Mouse (Mus musculus) stomach, embryonic 16.5 days (tissue): ENCODE data around the gene Fam185a. TPM values are rescaled to one million over a fixed set of nuclear protein-coding genes. Genes with fewer than 3 reads are reported as not detected.

Experiments used
- ATAC-seq: fragments of 200-750 bp; cut with Nextera tagmentation; 2 replicates; pipeline ENCODE4 v1.8.0; 2017; ENCODE audit warnings: moderate number of reproducible peaks, moderate TSS enrichment; ENCODE audit not compliant: insufficient read depth, low FRiP score
- H3K27ac ChIP-seq: fragments of 300-500 bp; sonication (generic); 2 replicates; pipeline ENCODE4 v1.5.1; 2014; ENCODE audit warnings: low read length
- H3K27me3 ChIP-seq: fragments of 300-500 bp; sonication (generic); 2 replicates; pipeline ENCODE4 v1.6.1; 2014; ENCODE audit warnings: low read length, control low read depth, mixed read lengths; ENCODE audit not compliant: control insufficient read depth, insufficient read depth
- H3K36me3 ChIP-seq: fragments of 300-500 bp; sonication (generic); 2 replicates; pipeline ENCODE4 v1.6.1; 2014; ENCODE audit warnings: low read length; ENCODE audit not compliant: control insufficient read depth, insufficient read depth
- H3K4me1 ChIP-seq: fragments of 300-500 bp; sonication (generic); 2 replicates; pipeline ENCODE4 v1.6.1; 2014; ENCODE audit warnings: low read length, control low read depth, mixed read lengths; ENCODE audit not compliant: control insufficient read depth, insufficient read depth
- H3K4me2 ChIP-seq: fragments of 300-500 bp; sonication (generic); 2 replicates; pipeline ENCODE4 v1.6.1; 2014; ENCODE audit warnings: low read depth, low read length, mixed read lengths
- H3K4me3 ChIP-seq: fragments of 300-500 bp; sonication (generic); replicated peaks from 2 replicates; pipeline ENCODE4 v1.5.1; 2014; ENCODE audit warnings: mild to moderate bottlenecking, low read length
- H3K9ac ChIP-seq: fragments of 300-500 bp; sonication (generic); 2 replicates; pipeline ENCODE4 v1.6.1; 2014; ENCODE audit warnings: low read length
- H3K9me3 ChIP-seq: fragments of 300-500 bp; sonication (generic); replicated peaks from 2 replicates; pipeline ENCODE4 v1.6.1; 2016; ENCODE audit warnings: low read length, control low read depth; ENCODE audit not compliant: control insufficient read depth
- WGBS: fragments of 180-500 bp; shearing (Covaris S2); extraction: QIAGEN DNeasy Blood & Tissue Kit; methylation state at CpG from one replicate; pipeline ENCODE4 v1.1.7; 2014; 5-methylcytosine and 5-hydroxymethylcytosine counted together
- polyA plus RNA-seq: library from polyadenylated mRNA; unstranded; fragments of >200 nt; fragmentation: Nextera tagmentation; extraction: Ambion mirVana; gene quantifications from 2 replicates; pipeline ENCODE4 v1.2.1, GENCODE M21; 2015

Fam185a gene
- polyA plus RNA-seq, result 6.5 and 6.8 TPM in 2 replicates

GRCm38 (mm10) chr5:21424614-21425602 is at the start of gene Fam185a, which contains the start of gene Ccdc146:
TSS of gene Fam185a (plus strand) at chr5:21424958.
TSS of gene Ccdc146 (minus strand) at chr5:21424677.
- peak within 1 kb of the TSS; percentile 87 for H3K9ac ChIP-seq
- no peaks in the 10 kb centered on the region for H3K36me3 ChIP-seq
- H3K4me3 ChIP-seq, result peak within 1 kb of the TSS; percentile 77
- no peaks in the 10 kb centered on the region for H3K9me3 ChIP-seq
- H3K4me2 ChIP-seq, result peak within 1 kb of the TSS; percentile 96
- peak; percentile 100 for ATAC-seq
- H3K27ac ChIP-seq, result peak within 1 kb of the TSS; percentile 57
- under 1% methylated on average over 68 of the region's 68 CpGs for whole genome bisulfite sequencing
- peaks cover 8% of the 10 kb centered on the region; the same call in 1 of the 2 replicates for H3K4me1 ChIP-seq
- H3K27me3 ChIP-seq, result no peaks in the 10 kb centered on the region

- no peak for ATAC-seq
- Histone ChIP-seq H3K36me3 (no peaks in the 10 kb centered on the region), H3K27me3 (no peaks in the 10 kb centered on the region; the same call in 1 of the 2 replicates), H3K4me3 (no peak overlapping the region), H3K4me2 (no peak overlapping the region), H3K27ac (no peak overlapping the region), H3K9ac (no peak overlapping the region), H3K9me3 (no peaks in the 10 kb centered on the region), H3K4me1 (no peaks in the 10 kb centered on the region)
- WGBS, result 69% methylated on average over 4 of the region's 4 CpGs
Observed at GRCm38 (mm10) chr5:21376935-21377334, 47.8 kb upstream of the Fam185a start.

GRCm38 (mm10) chr5:21378397-21378796 is 46.4 kb upstream of the Fam185a start:
- H3K4me2 ChIP-seq, result no peak overlapping the region
- ATAC-seq, result no peak
- no peaks in the 10 kb centered on the region; the same call in 1 of the 2 replicates for H3K27me3 ChIP-seq
- H3K4me3 ChIP-seq, result no peak overlapping the region
- WGBS, result 33% methylated on average over 2 of the region's 2 CpGs
- H3K4me1 ChIP-seq, result peaks cover 10% of the 10 kb centered on the region
- no peaks in the 10 kb centered on the region for H3K9me3 ChIP-seq
- no peaks in the 10 kb centered on the region for H3K36me3 ChIP-seq
- H3K9ac ChIP-seq, result no peak overlapping the region
- no peak overlapping the region for H3K27ac ChIP-seq

- Histone ChIP-seq H3K4me1 (peaks cover 19% of the 10 kb centered on the region), H3K36me3 (no peaks in the 10 kb centered on the region), H3K9me3 (no peaks in the 10 kb centered on the region), H3K4me3 (no peak overlapping the region), H3K27ac (no peak overlapping the region), H3K4me2 (no peak overlapping the region), H3K9ac (no peak overlapping the region), H3K27me3 (no peaks in the 10 kb centered on the region)
- 12% methylated on average over 6 of the region's 6 CpGs for WGBS
- ATAC-seq, result peak; percentile 66; the same call in 1 of the 2 replicates
Observed at GRCm38 (mm10) chr5:21381986-21382385, 42.8 kb upstream of the Fam185a start.

GRCm38 (mm10) chr5:21382678-21383077 is 42.1 kb upstream of the Fam185a start:
- Histone ChIP-seq H3K27me3 (no peaks in the 10 kb centered on the region), H3K27ac (peak overlapping the region; percentile 41; the same call in 1 of the 2 replicates), H3K9me3 (no peaks in the 10 kb centered on the region), H3K4me2 (no peak overlapping the region), H3K4me1 (peaks cover 19% of the 10 kb centered on the region), H3K9ac (no peak overlapping the region), H3K36me3 (no peaks in the 10 kb centered on the region), H3K4me3 (no peak overlapping the region)
- 40% methylated on average over 6 of the region's 6 CpGs for WGBS
- peak; percentile 57; the same call in 1 of the 2 replicates for ATAC-seq

GRCm38 (mm10) chr5:21383392-21384251 is 41.1 kb upstream of the Fam185a start:
- Histone ChIP-seq H3K36me3 (no peaks in the 10 kb centered on the region), H3K4me3 (no peak overlapping the region), H3K27ac (peak overlapping the region; percentile 5; the same call in 1 of the 2 replicates), H3K4me1 (peaks cover 19% of the 10 kb centered on the region), H3K27me3 (no peaks in the 10 kb centered on the region), H3K4me2 (no peak overlapping the region), H3K9ac (no peak overlapping the region), H3K9me3 (no peaks in the 10 kb centered on the region)
- ATAC-seq, result no peak; the same call in 1 of the 2 replicates
- WGBS, result 29% methylated on average over 14 of the region's 14 CpGs

GRCm38 (mm10) chr5:21384252-21384960 is 40.4 kb upstream of the Fam185a start:
- Histone ChIP-seq H3K36me3 (no peaks in the 10 kb centered on the region), H3K27me3 (no peaks in the 10 kb centered on the region), H3K4me3 (no peak overlapping the region), H3K4me2 (no peak overlapping the region), H3K27ac (no peak overlapping the region), H3K9ac (no peak overlapping the region), H3K9me3 (no peaks in the 10 kb centered on the region), H3K4me1 (peaks cover 19% of the 10 kb centered on the region)
- no peak for ATAC-seq
- WGBS, result 65% methylated on average over 13 of the region's 13 CpGs

GRCm38 (mm10) chr5:21384976-21385375 is 39.8 kb upstream of the Fam185a start:
- no peaks in the 10 kb centered on the region for H3K9me3 ChIP-seq
- ATAC-seq, result no peak
- 87% methylated on average over 9 of the region's 9 CpGs for WGBS
- H3K36me3 ChIP-seq, result no peaks in the 10 kb centered on the region
- H3K27ac ChIP-seq, result no peak overlapping the region
- peaks cover 19% of the 10 kb centered on the region for H3K4me1 ChIP-seq
- H3K4me3 ChIP-seq, result no peak overlapping the region
- no peaks in the 10 kb centered on the region for H3K27me3 ChIP-seq
- H3K4me2 ChIP-seq, result no peak overlapping the region
- H3K9ac ChIP-seq, result no peak overlapping the region
